Mouse (Mus musculus): ENCODE measurements around the gene Sult2a7. TPM values are rescaled to one million over a fixed set of nuclear protein-coding genes. Genes with fewer than 3 reads are reported as not detected.

Sult2a7 gene
- not detected for total RNA-seq (2021)
- long read RNA-seq, experiment 1 = 0 reads
- long read RNA-seq, experiment 2 = 0 reads

DNA sequence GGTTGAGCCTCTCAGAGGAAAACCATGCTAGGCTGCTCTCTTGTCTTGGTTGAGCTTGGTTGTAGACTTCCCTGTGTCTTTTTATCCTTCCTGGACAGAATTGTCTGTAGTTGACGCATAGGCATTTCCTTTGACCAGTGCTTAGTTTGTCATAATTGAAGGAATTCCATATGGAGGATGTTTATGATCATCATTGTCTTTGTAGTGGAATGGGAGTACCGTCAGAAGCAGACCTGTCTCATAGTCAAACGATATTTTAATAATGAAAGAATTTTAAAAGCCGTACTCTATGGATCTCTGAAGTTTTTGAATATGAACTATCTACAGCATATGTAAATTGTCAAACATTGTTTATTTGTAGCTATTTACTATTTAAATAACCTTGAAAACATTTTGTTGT lies at the start of gene Sult2a7:
Sult2a7 (minus strand) TSS at position 101 of the 400 bp plus-strand sequence.
- no peak for TF ChIP-seq CTCF (conservative IDR thresholded peaks at IDR 0.05)
- H3K27ac ChIP-seq = no peak within 1 kb of the TSS
- no peak for DNase-seq (ENCODE audit: low spot score in 2 of 2)
- H3K4me3 ChIP-seq = no peak within 1 kb of the TSS

DNA sequence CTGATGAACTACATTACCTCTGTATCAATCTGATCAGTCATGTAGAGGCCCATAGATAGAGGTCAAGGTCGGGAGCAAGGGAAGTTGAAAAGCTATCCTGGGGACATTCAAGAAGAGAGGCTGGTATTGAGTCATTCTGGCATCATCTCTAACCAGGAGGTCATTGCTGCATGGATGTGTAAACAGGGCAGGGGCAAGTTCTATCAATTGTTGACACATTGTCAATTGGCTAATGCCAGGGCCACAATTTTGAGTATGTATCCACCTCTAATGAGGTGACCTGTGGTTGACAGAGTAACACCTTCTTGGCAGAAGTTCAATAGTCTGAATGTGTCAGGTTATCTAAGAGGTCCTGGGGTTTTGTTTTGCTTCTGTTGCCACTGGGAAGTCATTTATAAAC lies 31.2 kb upstream of the Sult2a7 start:
- no peak overlapping the region for H3K27ac ChIP-seq
- DNase-seq (ENCODE audit: low spot score in 2 of 2) = no peak
- H3K4me3 ChIP-seq = no peak overlapping the region
- TF ChIP-seq CTCF (conservative IDR thresholded peaks at IDR 0.05) = no peak

DNA sequence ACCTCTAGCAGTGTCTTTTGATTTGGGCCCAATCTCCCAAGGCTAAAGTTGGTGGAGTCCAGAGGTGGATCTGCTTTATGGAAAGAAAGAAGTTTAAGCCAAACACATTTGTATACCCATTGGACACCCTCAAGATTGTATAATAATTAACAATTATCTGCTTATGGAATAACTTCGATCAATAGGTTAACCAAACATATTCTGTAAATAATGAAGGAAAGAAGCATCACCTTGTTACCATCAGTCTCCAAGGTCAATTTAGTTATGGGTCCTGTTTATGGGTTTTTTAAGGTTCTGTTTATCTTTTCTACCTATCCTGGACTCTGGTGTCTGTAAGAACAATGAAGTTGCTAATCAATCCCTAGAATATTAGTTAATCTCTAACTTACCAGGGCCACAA lies 28.6 kb upstream of the Sult2a7 start:
- no peak for DNase-seq (ENCODE audit: low spot score in 2 of 2)
- Histone ChIP-seq H3K4me3 (no peak overlapping the region), H3K27ac (no peak overlapping the region)
- TF ChIP-seq CTCF (conservative IDR thresholded peaks at IDR 0.05) = no peak

DNA sequence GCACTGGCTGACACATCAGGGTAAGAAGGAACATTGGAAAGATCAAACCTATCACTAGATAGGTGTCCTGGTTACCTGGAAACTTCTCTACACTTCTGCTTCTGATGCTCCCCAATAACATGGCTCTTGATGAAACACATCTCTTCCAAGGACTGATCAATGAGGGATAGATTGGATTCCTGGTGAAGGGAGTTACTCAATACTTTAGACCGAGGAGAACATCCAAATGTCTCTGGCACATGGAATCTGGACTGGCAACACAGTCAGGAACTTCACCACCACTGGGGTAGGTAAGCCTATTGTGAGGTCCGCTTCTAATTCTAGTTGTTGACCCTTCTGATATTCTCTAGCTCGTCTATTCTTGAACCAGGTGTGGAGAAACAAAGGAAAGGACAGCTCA lies 24.3 kb upstream of the Sult2a7 start:
- Histone ChIP-seq H3K27ac (no peak overlapping the region), H3K4me3 (no peak overlapping the region)
- no peak for DNase-seq (ENCODE audit: low spot score in 2 of 2)
- TF ChIP-seq CTCF (conservative IDR thresholded peaks at IDR 0.05) = no peak

GRCm38 (mm10) chr7:14492886-14493285 lies 1.1 kb downstream of the Sult2a7 start:
- H3K27ac ChIP-seq = no peak overlapping the region
- TF ChIP-seq CTCF (conservative IDR thresholded peaks at IDR 0.05) = no peak
- no peak overlapping the region for H3K4me3 ChIP-seq
- DNase-seq (ENCODE audit: low spot score in 2 of 2) = no peak

- H3K4me3 ChIP-seq = no peak within 1 kb of the TSS
- no peak for DNase-seq (ENCODE audit: low spot score in 2 of 2)
- no peak within 1 kb of the TSS for H3K27ac ChIP-seq
- TF ChIP-seq CTCF (conservative IDR thresholded peaks at IDR 0.05) = no peak
These were observed 47.5 kb downstream of the Sult2a7 start, which contains the start of gene Sult2a8 for GRCm38 (mm10) chr7:14446534-14446933. Sult2a8 (minus strand) TSS chr7:14446769.

- H3K27ac ChIP-seq = no peak overlapping the region
- TF ChIP-seq CTCF (conservative IDR thresholded peaks at IDR 0.05) = no peak
- DNase-seq (ENCODE audit: low spot score in 2 of 2) = no peak
- no peak overlapping the region for H3K4me3 ChIP-seq
These were observed 54.4 kb downstream of the Sult2a7 start for GRCm38 (mm10) chr7:14439581-14439980.

DNA sequence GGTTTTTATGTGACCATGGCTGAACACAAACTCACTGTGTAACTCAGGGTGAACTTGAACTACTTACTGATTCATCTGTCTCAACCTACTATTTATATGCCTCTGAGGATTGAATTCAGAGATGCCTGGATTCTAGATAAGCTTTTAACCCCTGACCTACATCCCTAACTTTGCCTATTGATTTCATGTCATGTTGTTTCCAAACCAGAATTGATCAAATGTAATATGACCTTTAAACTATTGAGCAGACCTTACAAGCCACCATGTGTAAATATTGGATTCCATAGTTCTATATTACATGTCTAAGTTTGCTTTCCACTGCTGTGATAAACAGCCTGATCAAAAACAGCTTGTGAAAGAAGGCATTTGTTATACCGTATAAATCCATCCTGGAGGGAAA lies 55.5 kb downstream of the Sult2a7 start:
- Histone ChIP-seq H3K4me3 (no peak overlapping the region), H3K27ac (no peak overlapping the region)
- no peak for TF ChIP-seq CTCF (conservative IDR thresholded peaks at IDR 0.05)
- DNase-seq (ENCODE audit: low spot score in 2 of 2) = no peak

DNA sequence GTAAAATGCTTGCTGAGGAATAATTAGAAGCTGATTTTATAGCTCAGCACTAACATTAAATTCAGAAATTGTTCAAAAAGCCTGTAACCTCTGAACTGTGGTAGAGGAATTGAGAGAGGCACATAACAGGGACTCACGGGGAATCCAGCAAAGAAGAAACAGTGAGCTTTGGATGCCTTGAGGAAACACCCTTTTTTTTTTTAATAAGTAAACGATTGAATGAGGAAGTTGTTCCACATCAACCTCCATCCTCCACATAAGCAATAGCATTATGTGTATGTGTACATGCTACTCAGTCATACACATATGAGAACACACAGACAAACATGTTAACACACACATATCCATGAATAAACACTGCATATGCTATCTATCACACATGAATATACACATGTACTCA lies 56.0 kb downstream of the Sult2a7 start:
- DNase-seq (ENCODE audit: low spot score in 2 of 2) = no peak
- TF ChIP-seq CTCF (conservative IDR thresholded peaks at IDR 0.05) = no peak
- Histone ChIP-seq H3K27ac (no peak overlapping the region), H3K4me3 (no peak overlapping the region)

Other genes with a start within 250 kb of the Sult2a7 start
- gene Sult2a6, start 239.4 kb downstream of the Sult2a7 start, total RNA-seq (2021) = not detected
- gene Obox8, start 160.7 kb downstream of the Sult2a7 start, total RNA-seq (2021) = not detected
- gene Sult2a8, start 47.5 kb downstream of the Sult2a7 start, total RNA-seq (2021) = not detected
- gene Vmn1r90, start 69.3 kb upstream of the Sult2a7 start, total RNA-seq (2021) = not detected
- gene Obox7, start 165.3 kb upstream of the Sult2a7 start, total RNA-seq (2021) = not detected